Mouse (Mus musculus) neural tube, embryonic 15.5 days (tissue): ENCODE measurements around the gene Gm4559. TPM values are rescaled to one million over a fixed set of nuclear protein-coding genes. Genes with fewer than 3 reads are reported as not detected.
A peak's percentile ranks its signal among the peaks of the same experiment; 100 is the strongest.
"Not testable (repeated sequence)": the region's sequence is repeated elsewhere in the genome, so short reads cannot be mapped to it uniquely, and the experiment has no call there.

Experiments used
- ATAC-seq: fragments of 200-750 bp; cut with Nextera tagmentation; 2 replicates; pipeline ENCODE4 v1.8.0; 2017; ENCODE audit warnings: mild to moderate bottlenecking, moderate TSS enrichment, moderate library complexity; ENCODE audit not compliant: low FRiP score
- H3K27ac ChIP-seq: fragments of 300-500 bp; sonication (generic); replicated peaks from 2 replicates; pipeline ENCODE4 v1.5.1; 2015; ENCODE audit warnings: mild to moderate bottlenecking, inconsistent platforms
- H3K27me3 ChIP-seq: fragments of 300-500 bp; sonication (generic); replicated peaks from 2 replicates; pipeline ENCODE4 v1.6.1; 2015; ENCODE audit warnings: inconsistent platforms
- H3K36me3 ChIP-seq: fragments of 300-500 bp; sonication (generic); 2 replicates; pipeline ENCODE4 v1.6.1; 2015; ENCODE audit warnings: inconsistent platforms
- H3K4me1 ChIP-seq: fragments of 300-500 bp; sonication (generic); 2 replicates; pipeline ENCODE4 v1.6.1; 2015; ENCODE audit warnings: inconsistent platforms
- H3K4me2 ChIP-seq: fragments of 300-500 bp; sonication (generic); 2 replicates; pipeline ENCODE4 v1.6.1; 2015; ENCODE audit warnings: inconsistent platforms, mild to moderate bottlenecking, moderate library complexity
- H3K4me3 ChIP-seq: fragments of 300-500 bp; sonication (generic); replicated peaks from 2 replicates; pipeline ENCODE4 v1.5.1; 2015; ENCODE audit warnings: mild to moderate bottlenecking, inconsistent platforms
- H3K9ac ChIP-seq: fragments of 300-500 bp; sonication (generic); replicated peaks from 2 replicates; pipeline ENCODE4 v1.6.1; 2015; ENCODE audit warnings: mild to moderate bottlenecking, inconsistent platforms
- H3K9me3 ChIP-seq: fragments of 300-500 bp; sonication (generic); replicated peaks from 2 replicates; pipeline ENCODE4 v1.6.1; 2016; ENCODE audit warnings: inconsistent platforms
- WGBS: fragments of 180-500 bp; shearing (Covaris S2); methylation state at CpG from one replicate; pipeline ENCODE4 v1.1.7; 2015; ENCODE audit warnings: mixed read lengths; 5-methylcytosine and 5-hydroxymethylcytosine counted together
- polyA plus RNA-seq: library from polyadenylated mRNA; unstranded; fragments of >200 nt; fragmentation: Nextera tagmentation; extraction: Ambion mirVana; gene quantifications from 2 replicates; pipeline ENCODE4 v1.2.1, GENCODE M21; 2015

Gm4559 gene
- polyA plus RNA-seq = not detected in 2 replicates

- not testable (repeated sequence) for H3K9ac ChIP-seq, ATAC-seq, H3K27ac ChIP-seq
These were observed at the start of gene Gm4559 for GRCm38 (mm10) chr7:142274263-142274662. Gene Gm4559 (minus strand): TSS chr7:142274363.

GRCm38 (mm10) chr7:142323396-142324117 is 49.4 kb upstream of the Gm4559 start:
- H3K4me3 ChIP-seq = no peak overlapping the region
- no peaks in the 10 kb centered on the region for H3K36me3 ChIP-seq
- no peak for ATAC-seq
- H3K27me3 ChIP-seq = no peaks in the 10 kb centered on the region
- H3K9me3 ChIP-seq = no peaks in the 10 kb centered on the region
- no peak overlapping the region for H3K9ac ChIP-seq
- 87% methylated on average over 12 of the region's 12 CpGs for WGBS
- peaks cover 23% of the 10 kb centered on the region for H3K4me1 ChIP-seq
- no peak overlapping the region for H3K27ac ChIP-seq
- no peak overlapping the region for H3K4me2 ChIP-seq

More at GRCm38 (mm10) chr7:142274263-142274662, at the start of gene Gm4559:
- not testable (repeated sequence) for H3K27me3 ChIP-seq, H3K4me3 ChIP-seq, H3K4me2 ChIP-seq, H3K4me1 ChIP-seq, H3K36me3 ChIP-seq, H3K9me3 ChIP-seq

GRCm38 (mm10) chr7:142322641-142323040 is 48.5 kb upstream of the Gm4559 start:
- WGBS = 95% methylated on average over 6 of the region's 6 CpGs
- Histone ChIP-seq H3K36me3 (no peaks in the 10 kb centered on the region), H3K4me2 (no peak overlapping the region), H3K9me3 (no peaks in the 10 kb centered on the region), H3K27me3 (no peaks in the 10 kb centered on the region), H3K4me1 (peaks cover 23% of the 10 kb centered on the region), H3K27ac (no peak overlapping the region), H3K4me3 (no peak overlapping the region), H3K9ac (no peak overlapping the region)
- ATAC-seq = no peak

DNA sequence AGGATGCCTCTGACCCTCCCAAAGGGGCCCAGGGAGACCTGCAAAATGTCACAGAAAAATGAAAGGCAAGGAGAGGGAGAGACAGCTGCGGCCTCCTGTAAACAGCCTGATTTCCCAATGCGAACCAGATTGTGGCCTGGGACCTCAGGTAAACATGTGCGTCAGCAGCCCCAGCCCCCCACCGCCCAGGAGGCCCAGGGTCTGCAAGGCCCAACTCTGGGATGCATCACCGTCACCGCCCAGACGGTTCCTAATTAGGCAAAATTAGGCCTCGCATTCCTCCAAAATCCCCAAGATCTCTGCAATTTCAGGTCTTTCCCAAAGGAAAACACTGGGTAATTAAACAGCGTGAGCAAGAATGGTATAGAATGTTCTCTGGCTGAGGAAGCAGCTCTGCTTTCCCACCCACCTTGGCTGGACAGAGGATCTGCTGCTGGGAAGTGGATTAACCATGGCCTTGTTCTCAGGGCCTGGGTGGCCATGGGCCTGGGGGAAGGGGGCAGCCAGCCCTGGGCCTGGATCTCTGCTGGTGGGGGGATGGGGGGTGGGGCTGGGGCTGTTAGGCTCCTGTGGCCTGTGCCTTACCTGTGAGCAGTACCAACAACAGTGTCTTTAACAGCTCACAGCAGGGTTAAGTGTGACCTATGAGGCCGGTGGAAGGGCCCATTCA is 47.6 kb upstream of the Gm4559 start:
- WGBS = 36% methylated on average over 5 of the region's 10 CpGs
- not testable (repeated sequence) for H3K9me3 ChIP-seq, H3K4me3 ChIP-seq, H3K36me3 ChIP-seq, H3K27me3 ChIP-seq, H3K9ac ChIP-seq, ATAC-seq, H3K4me2 ChIP-seq
- H3K4me1 ChIP-seq = peaks cover 23% of the 10 kb centered on the region
- peak overlapping the region; percentile 45; the same call in 1 of the 2 replicates for H3K27ac ChIP-seq

GRCm38 (mm10) chr7:142320906-142321305 is 46.7 kb upstream of the Gm4559 start:
- no peak overlapping the region for H3K4me3 ChIP-seq
- no peak overlapping the region for H3K9ac ChIP-seq
- ATAC-seq = no peak
- H3K4me1 ChIP-seq = peaks cover 23% of the 10 kb centered on the region
- 31% methylated on average over 2 of the region's 2 CpGs for WGBS
- H3K4me2 ChIP-seq = no peak overlapping the region
- H3K27ac ChIP-seq = no peak overlapping the region; the same call in 1 of the 2 replicates
- no peaks in the 10 kb centered on the region for H3K9me3 ChIP-seq
- no peaks in the 10 kb centered on the region for H3K36me3 ChIP-seq
- H3K27me3 ChIP-seq = no peaks in the 10 kb centered on the region

DNA sequence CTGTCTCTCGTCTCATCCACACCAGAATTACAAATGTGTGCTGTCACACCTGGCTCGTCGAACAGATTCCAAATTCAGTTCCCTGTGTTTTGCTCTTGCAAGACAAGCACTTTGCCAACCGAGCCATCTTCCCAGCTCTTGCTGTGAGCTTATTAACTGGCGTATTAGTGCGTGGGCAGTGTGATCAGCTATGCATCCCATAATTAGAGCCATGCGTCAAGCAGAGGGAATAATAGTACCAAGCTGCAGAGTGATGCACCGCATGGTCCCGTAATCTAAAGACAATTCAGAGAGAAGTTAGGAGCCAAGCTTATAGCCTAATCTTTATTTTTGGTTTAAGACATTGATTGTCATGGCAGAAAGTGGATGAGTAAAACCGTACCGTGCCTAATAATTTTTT is 45.0 kb upstream of the Gm4559 start:
- 44% methylated on average over 11 of the region's 11 CpGs for WGBS
- Histone ChIP-seq H3K4me2 (no peak overlapping the region), H3K27me3 (no peaks in the 10 kb centered on the region), H3K36me3 (no peaks in the 10 kb centered on the region), H3K4me3 (no peak overlapping the region), H3K27ac (peak overlapping the region; percentile 67; the same call in 1 of the 2 replicates), H3K4me1 (peaks cover 33% of the 10 kb centered on the region), H3K9ac (no peak overlapping the region), H3K9me3 (no peaks in the 10 kb centered on the region)
- ATAC-seq = no peak

DNA sequence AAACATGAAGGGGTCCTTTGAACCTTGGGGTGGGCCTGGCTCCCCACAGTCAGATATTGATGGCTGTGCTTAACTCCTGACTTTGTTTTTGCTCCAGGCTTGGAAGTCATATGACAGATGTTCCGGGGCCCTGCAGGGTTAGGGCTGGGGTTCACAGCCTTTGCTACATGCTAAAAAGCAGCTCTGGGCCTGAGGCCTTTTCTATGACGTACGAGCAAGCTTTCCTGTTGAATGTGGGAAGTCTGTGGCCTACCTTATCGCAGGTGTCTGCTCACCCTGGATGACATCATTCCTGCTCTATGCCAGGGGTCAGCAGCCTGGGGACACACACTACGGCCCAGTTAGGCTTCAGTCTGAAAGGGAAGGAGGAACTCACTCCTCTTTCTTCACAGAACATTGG is 43.1 kb upstream of the Gm4559 start:
- no peak overlapping the region for H3K9ac ChIP-seq
- no peak overlapping the region for H3K4me3 ChIP-seq
- H3K4me1 ChIP-seq = peaks cover 33% of the 10 kb centered on the region
- ATAC-seq = no peak
- no peaks in the 10 kb centered on the region for H3K27me3 ChIP-seq
- no peaks in the 10 kb centered on the region for H3K36me3 ChIP-seq
- H3K27ac ChIP-seq = no peak overlapping the region
- H3K4me2 ChIP-seq = no peak overlapping the region
- 85% methylated on average over 5 of the region's 5 CpGs for WGBS
- no peaks in the 10 kb centered on the region for H3K9me3 ChIP-seq

- Histone ChIP-seq H3K4me3 (no peak overlapping the region), H3K9me3 (no peaks in the 10 kb centered on the region), H3K4me1 (peaks cover 33% of the 10 kb centered on the region), H3K36me3 (no peaks in the 10 kb centered on the region), H3K27ac (no peak overlapping the region), H3K27me3 (no peaks in the 10 kb centered on the region), H3K9ac (no peak overlapping the region), H3K4me2 (no peak overlapping the region)
- WGBS = 44% methylated on average over 6 of the region's 6 CpGs
- ATAC-seq = no peak
These were observed 42.4 kb upstream of the Gm4559 start for GRCm38 (mm10) chr7:142316558-142316957.

DNA sequence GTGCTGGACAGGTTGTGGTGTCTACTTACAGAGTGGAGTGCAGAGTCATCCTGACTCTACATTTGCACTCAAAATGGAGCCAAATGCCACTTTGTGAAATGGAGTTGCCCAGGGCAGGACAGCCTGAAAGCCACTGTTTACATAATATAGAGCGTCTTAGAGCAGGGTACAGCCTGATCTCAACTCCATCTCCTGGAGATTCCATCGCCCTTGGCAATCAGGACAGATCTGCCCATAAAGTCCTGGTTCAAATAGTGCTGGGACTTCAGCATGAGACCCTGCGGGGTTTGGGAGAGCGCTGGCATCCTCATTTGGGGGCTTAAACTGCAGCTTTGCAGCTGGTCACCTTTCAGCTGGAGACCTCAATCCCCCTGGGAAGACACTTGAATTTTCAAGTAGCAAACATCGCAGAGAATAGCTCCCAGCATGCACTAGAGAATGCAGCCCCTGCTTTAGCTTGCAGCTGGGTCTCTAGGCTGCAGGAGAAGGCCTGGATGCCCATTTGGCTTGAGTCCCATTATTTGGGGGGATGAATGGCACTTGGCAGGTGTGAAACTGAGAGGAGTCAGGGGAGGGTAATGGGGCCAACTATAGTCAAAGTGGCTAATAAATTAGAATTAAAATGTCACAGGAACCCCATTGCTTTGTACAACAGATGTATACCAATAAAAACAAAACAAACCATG is 40.6 kb upstream of the Gm4559 start:
- 0 out of 2 replicates have a peak, but pooled peaks have one; percentile 46 for ATAC-seq
- Histone ChIP-seq H3K9ac (no peak overlapping the region), H3K36me3 (no peaks in the 10 kb centered on the region), H3K4me1 (peaks cover 17% of the 10 kb centered on the region), H3K27ac (no peak overlapping the region), H3K27me3 (no peaks in the 10 kb centered on the region), H3K4me2 (no peak overlapping the region), H3K4me3 (no peak overlapping the region), H3K9me3 (no peaks in the 10 kb centered on the region)
- 32% methylated on average over 5 of the region's 5 CpGs for WGBS

DNA sequence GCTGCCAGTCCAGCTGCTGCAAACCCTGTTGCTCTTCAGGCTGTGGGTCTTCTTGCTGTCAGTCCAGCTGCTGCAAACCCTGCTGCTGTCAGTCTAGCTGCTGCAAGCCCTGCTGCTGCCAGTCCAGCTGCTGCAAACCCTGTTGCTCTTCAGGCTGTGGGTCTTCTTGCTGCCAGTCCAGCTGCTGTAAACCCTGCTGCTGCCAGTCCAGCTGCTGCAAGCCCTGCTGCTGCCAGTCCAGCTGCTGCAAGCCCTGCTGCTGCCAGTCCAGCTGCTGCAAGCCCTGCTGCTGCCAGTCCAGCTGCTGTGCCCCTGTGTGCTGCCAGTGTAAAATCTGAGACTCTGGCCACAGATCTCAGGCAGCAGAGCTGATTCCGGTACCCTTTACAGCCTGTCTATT is 29.8 kb upstream of the Gm4559 start:
- not testable (repeated sequence) for H3K36me3 ChIP-seq, H3K9ac ChIP-seq, H3K4me3 ChIP-seq, H3K9me3 ChIP-seq, H3K27ac ChIP-seq, H3K4me2 ChIP-seq, H3K4me1 ChIP-seq, ATAC-seq, H3K27me3 ChIP-seq
- WGBS = 96% methylated on average over 1 of the region's 1 CpGs

GRCm38 (mm10) chr7:142303249-142303648 is 29.1 kb upstream of the Gm4559 start, which contains the start of gene Krtap5-4:
Gene Krtap5-4 (plus strand): TSS chr7:142303549.
- no peak within 1 kb of the TSS for H3K4me3 ChIP-seq
- no peak for ATAC-seq

DNA sequence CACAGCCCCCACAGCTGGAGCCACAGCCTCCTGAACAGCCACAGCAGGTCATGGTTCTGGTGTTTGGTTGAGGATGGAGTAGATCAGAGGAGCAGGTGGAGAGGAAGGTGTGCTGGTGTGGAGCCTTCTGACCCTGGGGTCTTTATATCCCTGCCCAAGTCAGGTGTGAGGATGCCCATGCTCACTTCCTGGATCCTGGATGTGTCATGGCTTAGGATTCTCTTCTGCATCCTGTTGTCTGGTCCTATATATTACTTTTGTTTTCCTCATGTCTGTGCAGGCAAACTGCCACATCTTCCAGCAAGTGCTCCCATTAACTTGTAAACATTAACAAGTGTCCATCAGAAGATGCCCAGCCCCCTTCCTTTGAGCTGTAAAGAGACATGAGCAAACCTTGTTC is 22.9 kb upstream of the Gm4559 start, which contains the start of gene Krtap5-1:
TSS of gene Krtap5-1 (minus strand) at position 101 of the 400 bp plus-strand sequence.
- H3K9me3 ChIP-seq, H3K9ac ChIP-seq, ATAC-seq, H3K27me3 ChIP-seq, H3K36me3 ChIP-seq, H3K4me3 ChIP-seq, H3K4me1 ChIP-seq, H3K4me2 ChIP-seq, H3K27ac ChIP-seq: not testable (repeated sequence)

More at GRCm38 (mm10) chr7:142303249-142303648, 29.1 kb upstream of the Gm4559 start, which contains the start of gene Krtap5-4:
- no peak within 1 kb of the TSS for H3K4me2 ChIP-seq
- H3K9ac ChIP-seq = no peak within 1 kb of the TSS
- H3K36me3 ChIP-seq = no peaks in the 10 kb centered on the region
- H3K27ac ChIP-seq = no peak within 1 kb of the TSS
- no peaks in the 10 kb centered on the region for H3K9me3 ChIP-seq
- WGBS = 64% methylated on average over 3 of the region's 3 CpGs
- no peaks in the 10 kb centered on the region for H3K4me1 ChIP-seq
- peaks cover 7% of the 10 kb centered on the region; the same call in 1 of the 2 replicates for H3K27me3 ChIP-seq
